ENCODE assay signal across 9 mouse cellular contexts in the genomic region with DNA sequence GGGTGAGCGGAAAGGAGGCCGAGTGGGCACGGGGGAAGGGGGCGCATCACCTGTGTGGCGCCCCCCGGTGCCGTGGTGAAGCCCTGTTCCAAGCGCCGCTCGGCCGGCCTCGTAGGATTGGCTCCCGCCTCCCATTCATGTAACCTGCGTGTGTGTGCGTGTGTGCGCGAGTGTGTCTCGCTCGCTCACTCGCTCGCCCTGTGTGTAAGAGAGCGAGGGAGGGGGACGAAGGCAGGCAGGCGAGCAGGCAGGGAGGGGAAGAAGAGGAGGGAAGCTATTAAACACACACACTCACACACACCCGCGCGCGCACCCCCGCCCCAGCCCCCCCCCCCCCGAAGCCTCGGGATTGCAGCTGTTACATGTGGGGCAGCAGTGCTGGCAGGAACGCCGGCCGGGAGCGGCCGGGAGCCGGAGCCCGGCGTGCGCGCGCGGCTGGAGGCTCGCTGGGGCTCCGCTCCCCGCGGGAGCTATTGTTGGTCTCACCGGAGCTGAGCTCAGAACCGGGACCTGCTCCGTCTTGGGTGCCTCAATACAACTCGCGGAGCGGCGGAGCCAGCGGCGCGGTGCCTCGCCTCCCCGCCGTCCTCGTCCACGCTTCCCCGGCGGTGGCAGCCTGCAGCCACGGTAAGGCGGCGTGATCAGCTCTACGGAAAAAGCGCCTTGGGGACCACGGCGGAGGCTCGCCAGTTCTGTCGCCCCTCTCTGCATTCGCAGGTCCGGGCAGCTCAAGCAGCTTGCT. TPM values are rescaled to one million over a fixed set of nuclear protein-coding genes. Genes with fewer than 3 reads are reported as not detected.
DNase-seq lines count a peak whose midpoint lies in the region; ATAC-seq lines count a peak whose summit lies in the region.
"Had no signal": no experiment of that assay in that cellular context is flagged by ENCODE, and none has a peak within 500 bp of the region (broad histone marks: within the 10 kb centered on the region; RNA-seq: fewer than 3 reads in every experiment).

No protein-coding gene starts in this region.

- peak overlapping the region; percentile 70 for H3K9ac ChIP-seq in limb, embryonic 15.5 days
- H3K9ac ChIP-seq in neural tube, embryonic 12.5 days = peak overlapping the region; percentile 83

- H3K4me2 ChIP-seq in limb, embryonic 15.5 days = peak overlapping the region; percentile 86
- peak overlapping the region; percentile 96 for H3K4me2 ChIP-seq in neural tube, embryonic 12.5 days (replicated peaks)

- no peaks in the 10 kb centered on the region for H3K9me3 ChIP-seq in limb, embryonic 15.5 days
- no peaks in the 10 kb centered on the region for H3K9me3 ChIP-seq in neural tube, embryonic 12.5 days

- ATAC-seq in limb, embryonic 15.5 days (ENCODE audit: insufficient number of reproducible peaks, low FRiP score, low TSS enrichment, low read depth) = peak; percentile 61
- peak; percentile 67 for ATAC-seq in neural tube, embryonic 12.5 days (ENCODE audit: low FRiP score, low read depth)

- DNase-seq in layer of hippocampus, adult 11-12 months (ENCODE audit: low spot score) = peak; percentile 48
- no peak for DNase-seq in layer of hippocampus, adult 9-10 months (ENCODE audit: low spot score)
- peak; percentile 40 to 57 for DNase-seq in cerebellum, postnatal 14 days
- DNase-seq in frontal cortex, postnatal 36 days (ENCODE audit: low spot score in 2 of 2) = peak; percentile 70 to 75
- DNase-seq in kidney, adult 9 months = peak; percentile 31
- DNase-seq in B cell, adult 2 months = no peak

- peak overlapping the region; percentile 87 for H3K27ac ChIP-seq in limb, embryonic 15.5 days
- H3K27ac ChIP-seq in neural tube, embryonic 12.5 days = peak overlapping the region; percentile 67; the same call in 1 of the 2 replicates

- H3K36me3 ChIP-seq in limb, embryonic 15.5 days = no peaks in the 10 kb centered on the region
- no peaks in the 10 kb centered on the region for H3K36me3 ChIP-seq in neural tube, embryonic 12.5 days

- H3K4me1 ChIP-seq in limb, embryonic 15.5 days = peaks cover 34% of the 10 kb centered on the region
- peaks cover 32% of the 10 kb centered on the region for H3K4me1 ChIP-seq in neural tube, embryonic 12.5 days

- peak overlapping the region; percentile 73 for H3K4me3 ChIP-seq in limb, embryonic 15.5 days
- H3K4me3 ChIP-seq in neural tube, embryonic 12.5 days = peak overlapping the region; percentile 67

- H3K27me3 ChIP-seq in limb, embryonic 15.5 days = 0 out of 2 replicates have a peak, but pooled peaks cover 3% of the 10 kb centered on the region
- H3K27me3 ChIP-seq in neural tube, embryonic 12.5 days (replicated peaks) = peaks cover 18% of the 10 kb centered on the region; the same call in 1 of the 2 replicates
- H3K27me3 ChIP-seq: CH12.LX had no signal

- WGBS in limb, embryonic 15.5 days = under 1% methylated on average over 75 of the region's 75 CpGs
- under 1% methylated on average over 67 of the region's 75 CpGs for WGBS in neural tube, embryonic 12.5 days

RNA-seq across cellular contexts. Expression of gene Tenm4, which starts 38.9 kb away (rescaled TPM):
- polyA plus RNA-seq in limb, embryonic 15.5 days (2015; fragmentation: Nextera tagmentation; extraction: Ambion mirVana) = 36.3 and 38.4 TPM in 2 replicates
- 33.0 and 35.0 TPM in 2 replicates for polyA plus RNA-seq in neural tube, embryonic 12.5 days (2016; fragmentation: Nextera tagmentation; extraction: Ambion mirVana)

Comparison
In these comparisons a context has a peak if more than half of its experiments do, and no peak if none do; other contexts are left out.
1. DNase-seq: peak in layer of hippocampus, adult 11-12 months (single experiment), cerebellum, postnatal 14 days (2 of 2), frontal cortex, postnatal 36 days (2 of 2) and kidney, adult 9 months (single experiment); none in layer of hippocampus, adult 9-10 months (single experiment) and B cell, adult 2 months (0 of 2).